Mouse (Mus musculus) stomach, postnatal 0 days (tissue): ENCODE data around the gene 4930438A08Rik.

Experiments
- CTCF ChIP-seq: IDR thresholded peaks from 2 replicates; pipeline ENCODE4 v1.5.1; 2016; ENCODE audit warnings: antibody characterized with exemption, low read depth, mild to moderate bottlenecking, moderate library complexity
- EP300 ChIP-seq: optimal IDR thresholded peaks from 2 replicates; pipeline ENCODE3; 2016; ENCODE audit warnings: antibody characterized with exemption

GRCm38 (mm10) chr11:58301057-58301456, 26.5 kb downstream of the 4930438A08Rik start:
- TF ChIP-seq EP300 (no peak), CTCF (peak; percentile 80)
